Mouse (Mus musculus): ENCODE measurements around the gene AU040320.
A peak's percentile ranks its signal among the peaks of the same experiment; 100 is the strongest.

AU040320 gene

DNA sequence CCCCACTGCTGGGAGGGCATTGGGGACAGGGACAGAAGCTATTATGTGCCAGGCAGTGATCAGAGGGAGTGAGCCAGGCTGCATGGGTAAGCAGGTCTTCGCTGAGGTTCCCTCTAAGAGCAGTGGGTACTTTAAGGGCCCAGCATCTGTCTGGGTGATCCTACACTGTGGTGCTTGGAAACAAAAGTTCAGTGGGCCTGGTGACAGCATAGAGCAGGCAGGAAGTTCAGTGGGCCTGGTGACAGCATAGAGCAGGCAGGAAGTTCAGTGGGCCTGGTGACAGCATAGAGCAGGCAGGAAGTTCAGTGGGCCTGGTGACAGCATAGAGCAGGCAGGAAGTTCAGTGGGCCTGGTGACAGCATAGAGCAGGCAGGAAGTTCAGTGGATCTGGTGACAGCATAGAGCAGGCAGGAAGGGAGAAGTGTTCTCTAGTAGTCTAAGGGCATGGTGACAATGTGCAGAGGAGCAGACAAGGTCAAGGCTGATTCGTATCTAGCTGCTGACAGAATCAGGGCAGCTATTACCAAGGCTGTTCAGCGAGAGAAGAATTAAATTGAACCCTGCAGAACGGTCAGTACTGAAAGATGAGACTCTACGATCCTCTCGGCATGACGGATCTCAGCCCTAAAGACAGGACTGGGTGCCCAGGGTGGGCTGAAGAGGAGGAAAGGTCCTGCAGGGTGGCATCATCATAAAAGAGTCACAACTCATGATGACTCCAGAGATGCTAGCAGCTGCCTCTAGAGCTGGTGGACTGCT is 96.9 kb downstream of the AU040320 start:
- no peak for DNase-seq (ENCODE audit: extremely low read depth, insufficient read length, low spot score)

DNA sequence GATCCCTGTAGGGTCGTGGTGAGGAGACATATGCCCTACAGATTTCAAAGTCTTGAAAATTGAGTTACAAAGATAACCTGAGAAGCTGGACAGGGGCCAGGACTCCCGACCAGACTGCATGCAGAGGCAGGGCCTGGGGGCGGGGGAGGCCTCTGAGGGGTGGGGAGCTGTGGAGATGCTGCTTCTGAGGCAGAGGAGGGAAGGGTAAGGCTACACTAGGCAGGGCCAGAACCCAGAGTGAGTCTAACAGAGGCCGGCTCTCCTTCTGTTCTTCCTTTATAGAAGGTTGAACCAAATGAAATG is 97.4 kb downstream of the AU040320 start:
- DNase-seq (ENCODE audit: extremely low read depth, insufficient read length, low spot score), result no peak

GRCm38 (mm10) chr4:126852971-126853370 is 99.6 kb downstream of the AU040320 start:
- DNase-seq (ENCODE audit: extremely low read depth, insufficient read length, low spot score), result no peak

DNA sequence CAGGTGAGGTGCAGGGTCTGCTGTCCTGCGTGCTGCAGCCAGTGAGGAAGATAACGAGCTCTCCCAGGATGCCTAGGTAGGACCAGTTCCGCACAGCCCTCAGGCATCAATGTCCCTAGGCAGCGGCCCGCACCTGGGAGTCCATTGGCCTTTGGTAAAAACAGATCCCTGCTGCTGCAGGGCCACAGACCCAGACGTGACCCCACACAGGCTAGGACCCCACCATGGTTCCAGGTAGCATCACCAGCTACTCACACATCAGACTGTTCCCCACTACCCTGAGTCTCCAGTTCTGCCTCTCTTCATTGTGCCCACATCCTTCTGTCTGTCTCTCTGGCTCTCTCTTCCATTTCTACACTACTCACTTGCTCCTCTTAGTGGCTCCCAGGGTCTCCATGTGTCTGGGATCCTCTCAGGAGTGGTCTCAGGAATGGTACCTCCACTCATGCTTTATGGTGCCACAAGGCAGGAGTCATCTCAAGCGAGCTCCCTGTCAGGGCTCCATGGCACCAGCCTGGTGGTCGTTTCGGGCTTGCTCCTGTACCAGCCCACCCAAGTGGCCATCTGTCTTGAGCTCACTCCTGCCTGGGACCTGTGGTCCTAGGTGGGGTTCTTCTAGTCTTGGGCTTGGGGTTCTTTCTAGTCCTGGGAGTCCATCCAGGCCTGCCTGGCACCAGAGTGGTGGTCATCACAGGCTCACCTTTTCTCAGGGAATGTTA is 107.1 kb downstream of the AU040320 start:
- DNase-seq (ENCODE audit: extremely low read depth, insufficient read length, low spot score), result no peak

DNA sequence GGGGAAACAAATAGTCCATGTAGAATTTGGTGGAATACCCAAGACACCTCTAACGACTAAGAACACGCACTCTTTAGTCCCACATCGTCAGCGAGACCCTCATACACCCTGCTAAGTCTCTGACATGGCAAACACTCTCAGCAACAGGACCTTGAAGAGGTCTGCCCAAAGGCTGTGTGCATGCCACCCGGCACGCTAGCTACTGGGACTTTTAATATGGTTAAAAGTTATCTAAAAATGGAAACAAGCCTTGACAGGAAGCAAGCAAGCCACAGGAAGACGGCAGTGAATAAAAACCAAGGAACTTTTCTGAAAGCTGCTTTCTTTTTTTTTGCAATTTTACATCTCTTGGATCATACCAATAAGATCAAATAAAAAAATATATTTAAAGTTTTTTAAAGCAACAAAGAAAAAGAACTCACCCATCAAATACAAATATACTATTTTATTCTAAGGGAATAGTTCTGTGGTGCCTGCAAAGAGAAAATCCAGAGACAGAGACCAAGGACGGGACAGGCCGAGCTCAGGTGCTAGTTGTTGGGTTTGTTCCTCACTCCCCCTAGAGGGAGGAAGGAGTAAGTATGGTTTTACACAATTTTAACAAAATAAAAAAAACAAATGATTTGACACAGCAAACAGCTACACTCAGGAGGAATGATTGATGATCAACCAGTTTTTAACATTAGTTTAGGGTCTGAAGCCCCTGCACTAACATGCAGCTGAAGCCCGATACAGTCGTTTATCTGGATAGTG is 108.3 kb downstream of the AU040320 start:
- DNase-seq (ENCODE audit: extremely low read depth, insufficient read length, low spot score), result no peak

GRCm38 (mm10) chr4:126868699-126869098 is 115.4 kb downstream of the AU040320 start:
- no peak for DNase-seq (ENCODE audit: extremely low read depth, insufficient read length, low spot score)

GRCm38 (mm10) chr4:126872717-126873116 is 119.4 kb downstream of the AU040320 start:
- peak; percentile 51 for DNase-seq (ENCODE audit: extremely low read depth, insufficient read length, low spot score)

DNA sequence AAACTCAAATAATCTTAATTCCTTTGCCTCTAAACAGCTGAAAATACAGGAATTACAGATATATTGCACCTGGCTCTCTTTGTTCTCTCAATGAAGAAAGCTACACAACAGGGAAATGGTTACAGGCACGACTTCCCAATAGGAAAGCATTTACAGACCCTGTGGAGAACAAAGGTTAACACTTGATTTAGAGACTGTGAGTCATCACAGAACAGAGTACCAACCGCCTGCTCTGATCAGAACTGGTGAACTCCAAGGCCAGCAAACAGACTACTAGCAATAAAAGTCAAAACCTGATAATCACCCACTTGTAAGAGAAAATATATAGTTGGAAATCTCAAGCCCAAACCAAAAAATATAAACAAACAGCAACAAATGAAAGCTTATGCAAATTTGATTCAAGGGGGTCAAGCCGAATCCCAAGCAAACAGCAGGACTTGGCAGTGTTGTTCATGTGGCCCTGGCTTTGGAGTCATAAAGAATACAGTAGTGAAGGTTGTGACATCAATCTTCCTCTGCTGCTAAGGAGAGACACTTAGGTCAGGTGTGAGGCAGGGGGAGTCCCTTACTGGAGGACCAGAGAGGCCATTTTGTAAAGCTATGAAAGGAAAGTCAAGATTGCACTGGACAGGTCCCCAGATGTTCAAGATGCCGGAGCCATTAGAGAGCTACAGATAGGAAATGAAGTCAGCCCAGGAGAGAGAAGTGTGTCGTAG is 126.4 kb downstream of the AU040320 start:
- no peak for DNase-seq (ENCODE audit: extremely low read depth, insufficient read length, low spot score)

GRCm38 (mm10) chr4:126883602-126884001 is 130.3 kb downstream of the AU040320 start:
- no peak for DNase-seq (ENCODE audit: extremely low read depth, insufficient read length, low spot score)

GRCm38 (mm10) chr4:126885953-126886352 is 132.6 kb downstream of the AU040320 start:
- no peak for DNase-seq (ENCODE audit: extremely low read depth, insufficient read length, low spot score)

- DNase-seq (ENCODE audit: extremely low read depth, insufficient read length, low spot score), result no peak
Observed at GRCm38 (mm10) chr4:126889879-126890278, 136.5 kb downstream of the AU040320 start.
